Mouse (Mus musculus): ENCODE data around the gene Slc25a29. TPM values are rescaled to one million over a fixed set of nuclear protein-coding genes. Genes with fewer than 3 reads are reported as not detected.

The Slc25a29 gene
- polyA plus RNA-seq, 1 experiment, result 24.4 TPM

- 97% methylated on average over 2 of the region's 2 CpGs for WGBS
- Histone ChIP-seq H3K4me3 (ENCODE audit: control insufficient read depth, insufficient read depth, low read length) (no peak overlapping the region), H3K4me1 (replicated peaks; ENCODE audit: control insufficient read depth, insufficient read depth, low read length) (peaks cover 19% of the 10 kb centered on the region), H3K27ac (ENCODE audit: control insufficient read depth, insufficient read depth, low read length) (no peak overlapping the region), H3K27me3 (ENCODE audit: control insufficient read depth, insufficient read depth, low read length) (no peaks in the 10 kb centered on the region), H3K36me3 (ENCODE audit: control insufficient read depth, insufficient read depth, low read length) (peaks cover 7% of the 10 kb centered on the region; the same call in 1 of the 2 replicates)
- no peak for DNase-seq
- TF ChIP-seq CTCF (IDR thresholded peaks at IDR 0.05; ENCODE audit: borderline replicate concordance, control insufficient read depth, extremely low read depth, insufficient read depth, low read length, poor library complexity) (no peak), POLR2A (IDR thresholded peaks at IDR 0.05; ENCODE audit: control insufficient read depth, extremely low read depth, insufficient read depth, low read length, poor library complexity) (no peak)
Observed at GRCm38 (mm10) chr12:108801613-108802012, 34.1 kb downstream of the Slc25a29 start.

- DNase-seq, result no peak
- 0 out of 2 replicates have a peak, but pooled peaks cover 2% of the 10 kb centered on the region for H3K4me1 ChIP-seq (replicated peaks; ENCODE audit: control insufficient read depth, insufficient read depth, low read length)
- H3K27me3 ChIP-seq (ENCODE audit: control insufficient read depth, insufficient read depth, low read length), result no peaks in the 10 kb centered on the region
- H3K27ac ChIP-seq (ENCODE audit: control insufficient read depth, insufficient read depth, low read length), result no peak overlapping the region; the same call in 1 of the 2 replicates
- 5% methylated on average over 9 of the region's 9 CpGs for WGBS
- H3K4me3 ChIP-seq (ENCODE audit: control insufficient read depth, insufficient read depth, low read length), result no peak overlapping the region
- no peaks in the 10 kb centered on the region for H3K36me3 ChIP-seq (ENCODE audit: control insufficient read depth, insufficient read depth, low read length)
- no peak for TF ChIP-seq POLR2A (IDR thresholded peaks at IDR 0.05; ENCODE audit: control insufficient read depth, extremely low read depth, insufficient read depth, low read length, poor library complexity)
- TF ChIP-seq CTCF (IDR thresholded peaks at IDR 0.05; ENCODE audit: borderline replicate concordance, control insufficient read depth, extremely low read depth, insufficient read depth, low read length, poor library complexity), result no peak
Observed at GRCm38 (mm10) chr12:108794979-108795537, 40.6 kb downstream of the Slc25a29 start.

GRCm38 (mm10) chr12:108794078-108794711 lies 41.5 kb downstream of the Slc25a29 start:
- DNase-seq, result peak; percentile 79
- TF ChIP-seq POLR2A (IDR thresholded peaks at IDR 0.05; ENCODE audit: control insufficient read depth, extremely low read depth, insufficient read depth, low read length, poor library complexity) (0 out of 2 replicates have a peak, but pooled peaks have one; percentile 46), CTCF (IDR thresholded peaks at IDR 0.05; ENCODE audit: borderline replicate concordance, control insufficient read depth, extremely low read depth, insufficient read depth, low read length, poor library complexity) (no peak)
- peak overlapping the region; percentile 91 for H3K4me3 ChIP-seq (ENCODE audit: control insufficient read depth, insufficient read depth, low read length)
- no peaks in the 10 kb centered on the region for H3K27me3 ChIP-seq (ENCODE audit: control insufficient read depth, insufficient read depth, low read length)
- peak overlapping the region; percentile 87 for H3K27ac ChIP-seq (ENCODE audit: control insufficient read depth, insufficient read depth, low read length)
- WGBS, result under 1% methylated on average over 79 of the region's 94 CpGs
- 0 out of 2 replicates have a peak, but pooled peaks cover 2% of the 10 kb centered on the region for H3K4me1 ChIP-seq (replicated peaks; ENCODE audit: control insufficient read depth, insufficient read depth, low read length)
- H3K36me3 ChIP-seq (ENCODE audit: control insufficient read depth, insufficient read depth, low read length), result no peaks in the 10 kb centered on the region

- no peaks in the 10 kb centered on the region for H3K27me3 ChIP-seq (ENCODE audit: control insufficient read depth, insufficient read depth, low read length)
- H3K27ac ChIP-seq (ENCODE audit: control insufficient read depth, insufficient read depth, low read length), result peak overlapping the region; percentile 76
- no peaks in the 10 kb centered on the region for H3K36me3 ChIP-seq (ENCODE audit: control insufficient read depth, insufficient read depth, low read length)
- TF ChIP-seq POLR2A (IDR thresholded peaks at IDR 0.05; ENCODE audit: control insufficient read depth, extremely low read depth, insufficient read depth, low read length, poor library complexity) (no peak), CTCF (IDR thresholded peaks at IDR 0.05; ENCODE audit: borderline replicate concordance, control insufficient read depth, extremely low read depth, insufficient read depth, low read length, poor library complexity) (no peak)
- H3K4me1 ChIP-seq (replicated peaks; ENCODE audit: control insufficient read depth, insufficient read depth, low read length), result 0 out of 2 replicates have a peak, but pooled peaks cover 2% of the 10 kb centered on the region
- H3K4me3 ChIP-seq (ENCODE audit: control insufficient read depth, insufficient read depth, low read length), result peak overlapping the region; percentile 91
- peak; percentile 43 for DNase-seq
- WGBS, result under 1% methylated on average over 70 of the region's 71 CpGs
Observed at GRCm38 (mm10) chr12:108793453-108793941, 42.2 kb downstream of the Slc25a29 start.

GRCm38 (mm10) chr12:108792546-108793452 lies 42.9 kb downstream of the Slc25a29 start, which contains the start of gene Yy1:
Gene Yy1, plus strand, starts transcription at chr12:108792973.
- under 1% methylated on average over 96 of the region's 127 CpGs for WGBS
- Histone ChIP-seq H3K27ac (ENCODE audit: control insufficient read depth, insufficient read depth, low read length) (peak within 1 kb of the TSS; percentile 88), H3K36me3 (ENCODE audit: control insufficient read depth, insufficient read depth, low read length) (no peaks in the 10 kb centered on the region), H3K4me3 (ENCODE audit: control insufficient read depth, insufficient read depth, low read length) (peak within 1 kb of the TSS; percentile 91), H3K27me3 (ENCODE audit: control insufficient read depth, insufficient read depth, low read length) (no peaks in the 10 kb centered on the region), H3K4me1 (replicated peaks; ENCODE audit: control insufficient read depth, insufficient read depth, low read length) (0 out of 2 replicates have a peak, but pooled peaks cover 2% of the 10 kb centered on the region)
- TF ChIP-seq CTCF (IDR thresholded peaks at IDR 0.05; ENCODE audit: borderline replicate concordance, control insufficient read depth, extremely low read depth, insufficient read depth, low read length, poor library complexity) (peak; percentile 67), POLR2A (IDR thresholded peaks at IDR 0.05; ENCODE audit: control insufficient read depth, extremely low read depth, insufficient read depth, low read length, poor library complexity) (peak; percentile 94)
- peak; percentile 99 for DNase-seq

- peak overlapping the region; percentile 82 for H3K27ac ChIP-seq (ENCODE audit: control insufficient read depth, insufficient read depth, low read length)
- 0 out of 2 replicates have a peak, but pooled peaks cover 2% of the 10 kb centered on the region for H3K4me1 ChIP-seq (replicated peaks; ENCODE audit: control insufficient read depth, insufficient read depth, low read length)
- under 1% methylated on average over 52 of the region's 52 CpGs for WGBS
- DNase-seq, result peak; percentile 82
- TF ChIP-seq POLR2A (IDR thresholded peaks at IDR 0.05; ENCODE audit: control insufficient read depth, extremely low read depth, insufficient read depth, low read length, poor library complexity) (peak; percentile 58; the same call in 1 of the 2 replicates), CTCF (IDR thresholded peaks at IDR 0.05; ENCODE audit: borderline replicate concordance, control insufficient read depth, extremely low read depth, insufficient read depth, low read length, poor library complexity) (peak; percentile 31; the same call in 1 of the 2 replicates)
- no peaks in the 10 kb centered on the region for H3K36me3 ChIP-seq (ENCODE audit: control insufficient read depth, insufficient read depth, low read length)
- H3K27me3 ChIP-seq (ENCODE audit: control insufficient read depth, insufficient read depth, low read length), result no peaks in the 10 kb centered on the region
- peak overlapping the region; percentile 68 for H3K4me3 ChIP-seq (ENCODE audit: control insufficient read depth, insufficient read depth, low read length)
Observed at GRCm38 (mm10) chr12:108792152-108792545, 43.5 kb downstream of the Slc25a29 start.
